Mouse (Mus musculus) CH12.LX (cell line): ENCODE data around the gene Gm49416. TPM values are rescaled to one million over a fixed set of nuclear protein-coding genes. Genes with fewer than 3 reads are reported as not detected.
A peak's percentile ranks its signal among the peaks of the same experiment; 100 is the strongest.

ENCODE experiments used
- DNase-seq: peaks from one replicate; pipeline ENCODE4 v3.0.0-alpha.2; 2013; ENCODE audit errors: extremely low read depth
- H3K27ac ChIP-seq: 2 replicates; pipeline ENCODE4 v1.5.1; 2012; ENCODE audit warnings: low read depth, mild to moderate bottlenecking, control low read depth, moderate library complexity; ENCODE audit not compliant: insufficient read depth
- H3K27me3 ChIP-seq: replicated peaks from 2 replicates; pipeline ENCODE3; 2012; ENCODE audit warnings: inconsistent platforms
- H3K36me3 ChIP-seq, 2 experiments: replicated peaks in 1 of 2; 2 replicates each; pipeline versions ENCODE3 to v1.6.1; 2012; ENCODE audit warnings: inconsistent platforms in 1 of 2, low read length in 1 of 2, mild to moderate bottlenecking in 1 of 2, mixed read lengths in 1 of 2, moderate library complexity in 1 of 2; ENCODE audit not compliant: control insufficient read depth in 1 of 2, insufficient read depth in 1 of 2
- H3K4me1 ChIP-seq, 2 experiments: 2 replicates each; pipeline ENCODE4 v1.6.1; 2012; ENCODE audit warnings: inconsistent platforms in 1 of 2, moderate library complexity in 1 of 2; ENCODE audit not compliant: insufficient read depth in 2 of 2, control insufficient read depth in 1 of 2
- H3K4me2 ChIP-seq: 2 replicates; pipeline ENCODE4 v1.6.1; 2012; ENCODE audit warnings: low read depth, mild to moderate bottlenecking, control low read depth; ENCODE audit not compliant: poor library complexity, insufficient read depth, severe bottlenecking
- H3K4me3 ChIP-seq, 3 experiments: fragments of 150-350 bp in 1 of 3; sonication (generic) in 1 of 3; replicated peaks in 1 of 3; 2 replicates each; pipeline versions ENCODE3 to v1.5.1; 2011 to 2012; ENCODE audit warnings: low read depth in 2 of 3, low read length in 2 of 3, mild to moderate bottlenecking in 2 of 3, moderate library complexity in 2 of 3, control low read depth in 1 of 3, improper control_type of control experiment in 1 of 3, inconsistent platforms in 1 of 3, mixed read lengths in 1 of 3; ENCODE audit not compliant: poor library complexity in 1 of 3
- H3K79me2 ChIP-seq: replicated peaks from 2 replicates; pipeline ENCODE4 v1.6.1; 2012; ENCODE audit warnings: mild to moderate bottlenecking, moderate library complexity; ENCODE audit not compliant: control insufficient read depth, poor library complexity, insufficient read depth, severe bottlenecking; ENCODE audit errors: extremely low read depth
- H3K9ac ChIP-seq: 2 replicates; pipeline ENCODE4 v1.6.1; 2012; ENCODE audit warnings: low read depth, mild to moderate bottlenecking, control low read depth, moderate library complexity; ENCODE audit not compliant: insufficient read depth
- H3K9me3 ChIP-seq: replicated peaks from 2 replicates; pipeline ENCODE3; 2012; ENCODE audit warnings: low read length, inconsistent platforms, mixed read lengths
- BHLHE40 ChIP-seq: IDR thresholded peaks from 2 replicates; pipeline ENCODE4 v1.6.1; 2011; ENCODE audit warnings: mild to moderate bottlenecking, low read depth, low read length, improper control_type of control experiment
- CHD1 ChIP-seq: IDR thresholded peaks from 2 replicates; pipeline ENCODE4 v1.6.1; 2012; ENCODE audit warnings: low read depth, low read length, improper control_type of control experiment, inconsistent platforms
- CHD2 ChIP-seq: IDR thresholded peaks from 2 replicates; pipeline ENCODE4 v1.6.1; 2011; ENCODE audit warnings: low read length, improper control_type of control experiment
- CTCF ChIP-seq, 2 experiments: IDR thresholded peaks in 1 of 2; conservative IDR thresholded peaks in 1 of 2; 2 replicates each; pipeline ENCODE4 v1.5.1; 2011 to 2012; ENCODE audit warnings: low read depth in 2 of 2, low read length in 2 of 2, improper control_type of control experiment in 1 of 2, inconsistent platforms in 1 of 2, mild to moderate bottlenecking in 1 of 2, moderate library complexity in 1 of 2
- E2F4 ChIP-seq: IDR thresholded peaks from 2 replicates; pipeline ENCODE4 v1.6.1; 2011; ENCODE audit warnings: low read depth, low read length, improper control_type of control experiment; ENCODE audit not compliant: insufficient replicate concordance
- ELF1 ChIP-seq: IDR thresholded peaks from 2 replicates; pipeline ENCODE4 v1.6.1; 2014; ENCODE audit warnings: low read depth, mild to moderate bottlenecking, inconsistent platforms, low read length, improper control_type of control experiment
- EP300 ChIP-seq: IDR thresholded peaks from 2 replicates; pipeline ENCODE4 v1.6.1; 2011; ENCODE audit warnings: low read length, improper control_type of control experiment
- ETS1 ChIP-seq: conservative IDR thresholded peaks from 2 replicates; pipeline ENCODE4 v1.6.1; 2012; ENCODE audit warnings: low read depth, mild to moderate bottlenecking, inconsistent platforms, low read length, improper control_type of control experiment, moderate library complexity
- GABPA ChIP-seq: IDR thresholded peaks from 2 replicates; pipeline ENCODE4 v1.6.1; 2012; ENCODE audit warnings: low read depth, low read length, improper control_type of control experiment, inconsistent platforms; ENCODE audit not compliant: insufficient replicate concordance
- HCFC1 ChIP-seq: IDR thresholded peaks from 2 replicates; pipeline ENCODE4 v1.6.1; 2012; ENCODE audit warnings: low read depth, mild to moderate bottlenecking, inconsistent platforms, low read length, improper control_type of control experiment
- IRF4 ChIP-seq: IDR thresholded peaks from 2 replicates; pipeline ENCODE4 v1.6.1; 2014; ENCODE audit warnings: low read depth, mild to moderate bottlenecking, inconsistent platforms, low read length, improper control_type of control experiment
- JUN ChIP-seq: IDR thresholded peaks from 2 replicates; pipeline ENCODE4 v1.6.1; 2011; ENCODE audit warnings: low read depth, mild to moderate bottlenecking, low read length, improper control_type of control experiment, moderate library complexity; ENCODE audit not compliant: insufficient read depth
- JUND ChIP-seq: conservative IDR thresholded peaks from 2 replicates; pipeline ENCODE4 v1.6.1; 2011; ENCODE audit warnings: low read depth, low read length, improper control_type of control experiment
- KAT2A ChIP-seq: IDR thresholded peaks from 2 replicates; pipeline ENCODE4 v1.6.1; 2012; ENCODE audit warnings: low read length, improper control_type of control experiment, inconsistent platforms; ENCODE audit not compliant: insufficient replicate concordance
- MAFK ChIP-seq: IDR thresholded peaks from 2 replicates; pipeline ENCODE4 v1.6.1; 2011; ENCODE audit warnings: low read length, improper control_type of control experiment; ENCODE audit not compliant: insufficient replicate concordance
- MAX ChIP-seq: IDR thresholded peaks from 2 replicates; pipeline ENCODE4 v1.6.1; 2011; ENCODE audit warnings: low read length, improper control_type of control experiment
- MAZ ChIP-seq: IDR thresholded peaks from 2 replicates; pipeline ENCODE4 v1.6.1; 2012; ENCODE audit warnings: low read depth, mild to moderate bottlenecking, inconsistent platforms, low read length, improper control_type of control experiment, moderate library complexity
- MEF2A ChIP-seq: IDR thresholded peaks from 2 replicates; pipeline ENCODE4 v1.6.1; 2014; ENCODE audit warnings: low read depth, mild to moderate bottlenecking, inconsistent platforms, low read length, improper control_type of control experiment, borderline replicate concordance
- MXI1 ChIP-seq: IDR thresholded peaks from 2 replicates; pipeline ENCODE4 v1.6.1; 2011; ENCODE audit warnings: mild to moderate bottlenecking, low read depth, low read length, improper control_type of control experiment
- MYC ChIP-seq: IDR thresholded peaks from 2 replicates; pipeline ENCODE4 v1.6.1; 2011; ENCODE audit warnings: low read depth, mild to moderate bottlenecking, improper control_type of control experiment, low read length
- NELFE ChIP-seq: IDR thresholded peaks from 2 replicates; pipeline ENCODE4 v1.6.1; 2011; ENCODE audit warnings: low read depth, low read length, improper control_type of control experiment
- NRF1 ChIP-seq: IDR thresholded peaks from 2 replicates; pipeline ENCODE4 v1.6.1; 2014; ENCODE audit warnings: low read depth, mild to moderate bottlenecking, inconsistent platforms, low read length, improper control_type of control experiment, moderate library complexity
- PAX5 ChIP-seq: IDR thresholded peaks from 2 replicates; pipeline ENCODE4 v1.6.1; 2012; ENCODE audit warnings: low read length, inconsistent platforms, mixed read lengths
- POLR2A ChIP-seq: IDR thresholded peaks from 2 replicates; pipeline ENCODE4 v1.6.1; 2011; ENCODE audit warnings: low read depth, mild to moderate bottlenecking, improper control_type of control experiment, low read length
- POLR2AphosphoS2 ChIP-seq: IDR thresholded peaks from 2 replicates; pipeline ENCODE4 v1.6.1; 2011; ENCODE audit warnings: low read depth, low read length, improper control_type of control experiment
- RAD21 ChIP-seq: IDR thresholded peaks from 2 replicates; pipeline ENCODE4 v1.6.1; 2011; ENCODE audit warnings: low read depth, mild to moderate bottlenecking, low read length, improper control_type of control experiment, moderate library complexity
- RCOR1 ChIP-seq: conservative IDR thresholded peaks from 2 replicates; pipeline ENCODE4 v1.6.1; 2012; ENCODE audit warnings: low read depth, mild to moderate bottlenecking, inconsistent platforms, low read length, improper control_type of control experiment
- SIN3A ChIP-seq: IDR thresholded peaks from 2 replicates; pipeline ENCODE4 v1.6.1; 2012; ENCODE audit warnings: low read length, improper control_type of control experiment, inconsistent platforms
- SMC3 ChIP-seq: IDR thresholded peaks from 2 replicates; pipeline ENCODE4 v1.6.1; 2011; ENCODE audit warnings: low read depth, low read length, improper control_type of control experiment
- TBP ChIP-seq: conservative IDR thresholded peaks from 2 replicates; pipeline ENCODE4 v1.6.1; 2011; ENCODE audit warnings: low read depth, low read length, improper control_type of control experiment
- TCF12 ChIP-seq: IDR thresholded peaks from 2 replicates; pipeline ENCODE4 v1.6.1; 2014; ENCODE audit warnings: low read depth, mild to moderate bottlenecking, inconsistent platforms, low read length, improper control_type of control experiment
- UBTF ChIP-seq: IDR thresholded peaks from 2 replicates; pipeline ENCODE4 v1.6.1; 2012; ENCODE audit warnings: low read depth, mild to moderate bottlenecking, inconsistent platforms, low read length, improper control_type of control experiment, moderate library complexity
- USF1 ChIP-seq: IDR thresholded peaks from 2 replicates; pipeline ENCODE4 v1.6.1; 2014; ENCODE audit warnings: low read depth, mild to moderate bottlenecking, inconsistent platforms, low read length, improper control_type of control experiment
- USF2 ChIP-seq: conservative IDR thresholded peaks from 2 replicates; pipeline ENCODE4 v1.6.1; 2011; ENCODE audit warnings: low read depth, low read length, improper control_type of control experiment
- ZC3H11A ChIP-seq: IDR thresholded peaks from 2 replicates; pipeline ENCODE4 v1.6.1; 2012; ENCODE audit warnings: low read depth, mild to moderate bottlenecking, inconsistent platforms, low read length, improper control_type of control experiment
- ZKSCAN1 ChIP-seq: IDR thresholded peaks from 2 replicates; pipeline ENCODE4 v1.6.1; 2012; ENCODE audit warnings: low read depth, inconsistent platforms, low read length, improper control_type of control experiment, borderline replicate concordance
- ZMIZ1 ChIP-seq: IDR thresholded peaks from 2 replicates; pipeline ENCODE4 v1.6.1; 2012; ENCODE audit warnings: low read depth, mild to moderate bottlenecking, inconsistent platforms, low read length, improper control_type of control experiment
- ZNF384 ChIP-seq: IDR thresholded peaks from 2 replicates; pipeline ENCODE4 v1.6.1; 2012; ENCODE audit warnings: low read depth, low read length, improper control_type of control experiment, inconsistent platforms
- dilution Hi-C: fragments of 300-500 bp; cut with MboI; formaldehyde crosslinking; loops from 2 replicates; pipeline ENCODE4 v1.14.3; 2020; ENCODE audit warnings: low sequenced_read_pairs; ENCODE audit not compliant: extremely low pct_unique_long_range_greater_than_20kb, extremely low pct_ligation_motif_present
- in situ Hi-C: fragments of 300-500 bp; cut with MboI; formaldehyde crosslinking; loops from 3 replicates; pipeline ENCODE4 v1.14.3; 2019; ENCODE audit warnings: low sequenced_read_pairs, low pct_ligation_motif_present, low pct_unique_long_range_greater_than_20kb, mixed read lengths
- polyA plus RNA-seq: library from polyadenylated mRNA; unstranded; fragments of >175 nt; gene quantifications from 2 replicates; pipeline ENCODE4 v1.2.1, GENCODE M21; 2012; ENCODE audit warnings: low read depth; ENCODE audit not compliant: insufficient read length
- total RNA-seq, 2 experiments: library from RNA; depleted of rRNA; stranded (reverse); fragments of 300-350 nt in 1 of 2; fragments of >200 nt in 1 of 2; gene quantifications; 2 replicates each; pipeline ENCODE4 v1.2.3; 2012 to 2014

The Gm49416 gene
- total and polyA plus RNA-seq, 3 experiments = 11.1 TPM; not detected in 2

- Histone ChIP-seq H3K27ac (peak within 1 kb of the TSS; percentile 75), H3K79me2 (peaks cover 6% of the 10 kb centered on the region; the same call in 1 of the 2 replicates), H3K9ac (peak within 1 kb of the TSS; percentile 83), H3K36me3 (peaks cover 39 to 74% of the 10 kb centered on the region in 2 experiments)
- no peak for TF ChIP-seq MEF2A
- no peak for TF ChIP-seq ETS1
- peak; percentile 91 for TF ChIP-seq MAZ
- peak; percentile 62; the same call in 1 of the 2 replicates for TF ChIP-seq POLR2A
- no peak for TF ChIP-seq TBP
- no peak for TF ChIP-seq EP300
- no peak for TF ChIP-seq PAX5
- no peak for TF ChIP-seq E2F4
- peak; percentile 35; the same call in 1 of the 2 replicates for TF ChIP-seq NRF1
- TF ChIP-seq MYC = peak; percentile 27; the same call in 1 of the 2 replicates
- TF ChIP-seq MXI1 = peak; percentile 75
- TF ChIP-seq RCOR1 = no peak
- no peak for TF ChIP-seq JUND
- TF ChIP-seq SIN3A = peak; percentile 72
- TF ChIP-seq USF2 = no peak
- no peak for TF ChIP-seq IRF4
- TF ChIP-seq USF1 = no peak
- peak; percentile 64 for TF ChIP-seq NELFE
- TF ChIP-seq MAFK = no peak
- TF ChIP-seq TCF12 = peak; percentile 63; the same call in 1 of the 2 replicates
- TF ChIP-seq ZMIZ1 = peak; percentile 57; the same call in 1 of the 2 replicates
- peak; percentile 93 for TF ChIP-seq ELF1
- no peak for TF ChIP-seq ZKSCAN1
- TF ChIP-seq ZNF384 = no peak
- TF ChIP-seq UBTF = peak; percentile 68; the same call in 1 of the 2 replicates
- peak; percentile 72 for TF ChIP-seq HCFC1
- no peak for TF ChIP-seq RAD21
- no peak for TF ChIP-seq JUN
- TF ChIP-seq CTCF (conservative IDR thresholded peaks at IDR 0.05 in 1 of 2, IDR thresholded peaks at IDR 0.05 in 1 of 2; ENCODE audit: low read depth in 2 of 2, low read length in 2 of 2) = peak in 1 of 2 experiments; percentile 78; a peak in 2 of 4 replicates
- TF ChIP-seq MAX = peak; percentile 17; the same call in 1 of the 2 replicates
- TF ChIP-seq SMC3 = no peak
- TF ChIP-seq ZC3H11A = no peak
- TF ChIP-seq GABPA = no peak
- no peak for TF ChIP-seq BHLHE40
- TF ChIP-seq POLR2AphosphoS2 = peak; percentile 65
- 0 out of 2 replicates have a peak, but pooled peaks have one; percentile 53 for TF ChIP-seq KAT2A
- no peak for TF ChIP-seq CHD2
- TF ChIP-seq CHD1 = no peak
- TF ChIP-seq, all 38 proteins: peak for 16
- no peaks in the 10 kb centered on the region for H3K9me3 ChIP-seq
- H3K4me1 ChIP-seq = peaks cover 12 to 31% of the 10 kb centered on the region in 2 experiments; a peak in 3 of 4 replicates
- dilution Hi-C loops (no loop called here), in situ Hi-C loops (no loop called here)
- DNase-seq = peak; percentile 89
- peak within 1 kb of the TSS; percentile 80 to 93 (median 89) for H3K4me3 ChIP-seq
- H3K4me2 ChIP-seq = peak within 1 kb of the TSS; percentile 76
- H3K27me3 ChIP-seq = no peaks in the 10 kb centered on the region
These were observed 40.7 kb downstream of the Gm49416 start, which contains the start of the genes Rom1 and Eml3 for GRCm38 (mm10) chr19:8929224-8930088. Gene Rom1, minus strand, starts transcription at chr19:8929356. Gene Eml3, plus strand, starts transcription at chr19:8929552.
